Mouse (Mus musculus) heart, adult 2 months (tissue): ENCODE results near the gene Vrk1.

Experiments
- EP300 ChIP-seq: fragments of 200-500 bp; IDR thresholded peaks from 2 replicates; pipeline ENCODE4 v1.6.1; 2011; ENCODE audit warnings: low read depth, low read length, control low read depth; ENCODE audit not compliant: insufficient read depth
- POLR2A ChIP-seq: fragments of 200-500 bp; IDR thresholded peaks from 2 replicates; pipeline ENCODE4 v1.6.1; 2011; ENCODE audit warnings: mild to moderate bottlenecking, low read depth, low read length, control low read depth; ENCODE audit not compliant: insufficient read depth

DNA sequence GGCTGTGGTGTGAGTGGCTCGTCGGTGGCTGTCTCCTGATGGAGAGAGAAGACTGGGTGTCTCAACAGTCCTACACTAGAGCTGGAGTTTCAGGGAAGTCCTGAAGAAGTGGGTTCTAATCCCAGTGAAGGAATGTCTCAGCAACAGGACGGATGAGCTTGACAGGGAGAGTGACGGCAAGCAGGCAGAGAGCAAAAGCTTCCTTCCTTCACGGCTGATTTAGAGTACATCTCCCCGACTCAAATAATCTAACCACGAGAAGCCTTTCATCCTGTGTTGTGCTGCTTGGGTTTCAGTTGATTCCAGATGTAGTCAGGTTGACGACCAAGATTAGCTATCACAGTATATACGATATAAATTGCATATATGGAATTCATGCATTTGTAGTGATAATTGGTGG, 24.7 kb downstream of the Vrk1 start:
- no peak for TF ChIP-seq EP300
- TF ChIP-seq POLR2A = no peak
